Mouse (Mus musculus) heart, postnatal 4 days (tissue): Measurements from ENCODE around the gene Slc7a10. TPM values are rescaled to one million over a fixed set of nuclear protein-coding genes. Genes with fewer than 3 reads are reported as not detected.
"Not testable (repeated sequence)": the region's sequence is repeated elsewhere in the genome, so short reads cannot be mapped to it uniquely, and the experiment has no call there.

ENCODE experiments used
- DNase-seq: peaks from one replicate; pipeline ENCODE4 v3.0.0; 2021
- total RNA-seq, 2 experiments: library from RNA; stranded (reverse); gene quantifications; 2 replicates each; pipeline ENCODE4 v1.2.3; 2021

Slc7a10 gene
- total RNA-seq, 2 experiments from 2014 or later, result 0.38 to 0.45 TPM

DNA sequence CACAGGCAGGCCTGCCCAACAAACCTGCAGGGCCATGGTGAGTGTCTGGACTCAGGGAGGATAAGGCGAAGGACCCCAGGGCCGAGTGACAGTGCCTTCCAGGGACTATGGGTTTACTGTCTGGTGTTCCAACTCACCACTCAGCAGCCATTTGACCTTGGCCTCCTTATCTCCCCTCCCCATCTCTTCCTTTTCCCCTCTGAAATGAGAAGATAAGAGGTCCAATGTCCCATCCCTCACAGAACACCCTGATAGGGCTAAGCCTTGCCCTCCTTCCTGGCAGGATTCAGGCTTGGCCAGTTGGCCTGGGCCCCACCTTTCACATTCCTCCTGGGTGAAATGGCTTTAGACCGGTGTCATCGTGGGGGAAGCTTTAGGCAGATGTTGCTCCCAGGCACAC is 10.7 kb upstream of the Slc7a10 start:
- no peak for DNase-seq

DNA sequence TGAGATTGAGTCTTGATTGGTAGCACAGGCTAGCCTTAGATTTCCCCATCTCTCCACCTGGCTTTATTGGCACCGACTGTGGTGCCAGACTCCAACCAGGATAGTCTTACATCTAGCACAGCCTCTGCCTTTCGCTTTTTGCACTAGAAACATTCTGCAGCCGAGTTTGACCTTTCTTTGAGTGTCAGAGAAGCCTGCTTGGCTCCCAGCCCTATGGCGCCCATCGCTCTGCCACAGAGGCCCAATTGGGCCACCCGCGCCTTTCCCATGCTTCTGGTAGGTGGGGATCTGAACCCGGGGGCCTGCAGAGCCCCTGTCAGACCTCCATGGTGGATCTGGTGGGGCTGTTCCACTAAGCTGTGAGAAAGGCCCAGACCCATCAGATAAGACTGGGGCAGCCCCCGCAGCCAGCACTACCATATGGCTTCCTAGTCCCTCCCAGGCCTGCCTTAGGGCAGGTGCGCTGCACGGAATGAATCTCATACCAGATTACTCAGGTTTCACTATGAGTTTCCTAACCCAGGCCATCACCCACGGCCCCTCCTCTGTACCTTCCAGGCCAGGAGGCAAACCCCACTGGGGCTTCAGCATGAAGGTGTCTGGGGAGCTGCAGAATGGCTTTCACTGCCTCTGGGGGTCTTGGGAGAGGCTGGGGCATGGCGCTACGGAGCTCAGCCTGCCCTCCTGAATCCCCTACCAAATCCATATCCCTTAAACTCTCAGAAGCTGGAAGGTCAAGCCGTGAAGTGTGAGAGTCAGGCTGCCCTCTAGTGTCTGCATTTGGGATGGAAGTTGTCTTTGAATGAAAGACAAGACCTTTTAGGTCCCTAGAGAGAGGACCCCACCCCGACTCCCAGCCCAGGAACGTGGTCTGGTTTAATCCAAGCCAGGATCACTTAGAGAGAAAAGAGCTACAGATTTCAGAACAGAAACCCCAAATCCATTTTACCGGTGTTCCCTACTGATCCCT is 9.5 kb upstream of the Slc7a10 start:
- DNase-seq, result peak; percentile 61

DNA sequence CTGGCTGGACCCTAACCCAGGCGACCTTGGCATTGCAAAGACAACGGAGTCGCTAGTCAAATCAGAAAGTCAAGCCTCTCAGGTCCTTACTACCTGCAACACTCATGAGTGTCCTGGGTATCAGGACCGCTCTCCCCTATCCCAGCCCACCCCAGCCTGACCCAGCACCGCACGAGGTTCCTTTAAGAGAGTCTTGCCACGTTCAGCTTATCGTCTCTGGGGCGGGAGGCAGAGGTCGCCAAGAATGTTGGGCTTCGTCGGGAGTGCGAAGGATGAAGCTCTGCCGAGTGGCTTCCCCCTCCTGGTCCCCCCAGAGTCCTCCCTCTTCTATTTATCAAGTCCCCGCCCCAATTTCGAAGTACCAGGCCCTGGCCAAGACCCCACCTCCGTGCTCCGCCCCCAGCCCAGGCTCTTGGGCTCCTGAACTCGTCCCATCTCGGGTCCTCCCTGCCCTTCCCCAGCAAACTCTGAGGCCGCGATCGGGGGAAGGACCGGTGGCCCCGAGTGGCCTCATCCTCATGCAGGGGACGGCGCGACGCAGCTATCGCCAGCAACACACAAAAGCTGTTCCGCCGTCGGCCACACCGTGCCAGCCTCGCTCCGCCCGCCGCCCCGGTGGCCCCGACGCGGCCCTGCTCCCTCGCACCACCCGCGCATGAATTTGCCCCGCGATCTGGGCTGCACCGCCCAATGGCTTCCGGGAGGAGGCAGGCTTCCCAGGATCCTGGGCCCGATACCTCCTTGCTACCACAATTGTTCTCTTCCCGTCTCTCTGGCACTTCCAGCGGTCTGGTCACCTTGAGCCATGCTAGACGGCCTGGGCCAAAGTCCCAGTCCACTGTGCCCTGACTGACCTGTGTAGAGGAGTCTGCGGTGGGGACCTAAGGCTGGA is 1.1 kb upstream of the Slc7a10 start:
- DNase-seq, result peak; percentile 52

DNA sequence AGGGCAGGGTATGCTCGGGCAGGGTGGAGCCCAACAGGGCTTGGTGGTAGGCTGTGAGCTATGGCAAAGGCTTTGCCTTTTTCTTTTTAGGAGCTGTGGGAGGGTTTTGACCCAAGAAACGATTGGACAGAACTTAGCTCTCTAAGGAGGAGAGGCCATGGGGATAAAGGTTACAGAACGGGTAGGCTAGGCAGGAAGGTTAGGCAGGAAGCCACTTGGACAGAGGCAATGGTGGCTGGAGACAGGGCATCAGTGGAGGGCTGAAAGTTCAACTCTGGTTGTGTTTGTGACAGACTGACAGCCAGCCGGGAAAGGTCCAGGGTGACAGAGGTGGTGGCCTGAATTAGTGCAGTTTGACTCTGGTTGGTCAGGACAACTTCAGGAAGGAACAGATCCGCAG is 3.5 kb downstream of the Slc7a10 start:
- DNase-seq, result no peak

DNA sequence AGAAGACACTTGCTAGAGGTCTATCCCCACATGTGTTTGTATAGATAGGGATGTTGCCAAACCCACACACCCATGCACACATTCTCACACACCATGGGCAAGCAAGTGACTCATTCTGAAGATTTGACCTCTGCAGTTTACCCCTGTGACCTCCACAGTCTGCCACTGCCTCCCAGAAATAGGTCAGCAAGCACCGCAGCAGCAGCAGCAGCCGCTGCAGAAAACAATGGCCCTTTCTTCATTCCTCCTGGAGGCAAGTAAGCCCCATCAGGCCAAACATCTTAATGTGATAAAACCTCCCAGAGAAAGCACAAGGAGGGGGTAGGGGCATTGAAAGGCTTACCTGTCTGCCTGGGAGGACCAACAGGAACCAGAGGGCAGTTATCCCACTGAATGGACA is 5.1 kb downstream of the Slc7a10 start:
- no peak for DNase-seq

DNA sequence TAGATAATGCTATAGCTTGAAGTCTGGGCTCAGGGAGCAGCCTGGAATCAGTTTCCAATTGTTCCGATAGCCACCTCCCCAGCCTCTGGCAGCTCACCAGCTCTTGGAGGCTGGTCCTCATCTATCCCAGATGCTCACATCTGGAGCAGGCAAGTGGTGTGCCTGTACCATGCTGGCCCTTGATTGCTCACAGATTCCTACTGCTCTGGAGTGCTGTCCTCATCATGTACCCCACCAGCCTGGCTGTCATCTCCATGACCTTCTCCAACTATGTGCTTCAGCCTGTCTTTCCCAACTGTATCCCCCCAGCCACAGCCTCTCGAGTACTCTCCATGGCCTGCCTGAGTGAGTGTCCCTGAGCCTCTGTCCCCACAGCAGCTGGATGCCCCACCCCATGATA is 10.8 kb downstream of the Slc7a10 start:
- DNase-seq, result no peak

DNA sequence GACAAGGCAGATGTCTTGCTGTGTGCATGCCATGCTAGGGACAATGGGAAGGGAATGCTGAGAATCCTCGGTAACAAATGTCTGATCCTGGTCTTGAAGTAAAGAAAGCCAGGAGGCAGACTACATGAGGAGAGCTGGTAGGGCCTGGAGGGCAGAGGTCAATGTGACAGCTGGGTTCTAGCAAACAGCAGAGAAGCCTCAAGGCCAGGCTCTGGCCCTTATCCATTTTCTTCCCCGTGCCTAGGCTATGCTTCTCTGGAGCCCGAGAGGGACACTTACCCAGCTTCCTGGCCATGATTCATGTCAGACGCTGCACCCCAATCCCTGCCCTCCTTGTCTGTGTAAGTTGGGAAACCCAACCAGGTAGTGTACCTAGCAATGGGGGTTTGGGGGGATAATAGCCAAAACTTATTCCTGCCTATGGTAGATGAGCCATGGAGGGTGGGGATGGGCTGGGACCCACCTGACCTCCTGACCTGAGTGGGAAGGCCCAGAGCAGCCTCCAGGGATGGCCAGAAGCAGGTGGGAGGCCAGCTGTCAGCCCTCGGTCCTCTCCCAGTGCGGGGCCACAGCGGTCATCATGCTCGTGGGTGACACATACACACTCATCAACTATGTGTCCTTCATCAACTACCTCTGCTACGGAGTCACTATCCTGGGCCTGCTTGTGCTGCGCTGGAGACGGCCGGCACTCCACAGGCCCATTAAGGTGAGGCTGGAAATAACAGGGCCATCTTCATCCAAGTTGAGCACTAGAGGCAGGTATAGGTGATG is 13.0 kb downstream of the Slc7a10 start:
- DNase-seq, result no peak

DNA sequence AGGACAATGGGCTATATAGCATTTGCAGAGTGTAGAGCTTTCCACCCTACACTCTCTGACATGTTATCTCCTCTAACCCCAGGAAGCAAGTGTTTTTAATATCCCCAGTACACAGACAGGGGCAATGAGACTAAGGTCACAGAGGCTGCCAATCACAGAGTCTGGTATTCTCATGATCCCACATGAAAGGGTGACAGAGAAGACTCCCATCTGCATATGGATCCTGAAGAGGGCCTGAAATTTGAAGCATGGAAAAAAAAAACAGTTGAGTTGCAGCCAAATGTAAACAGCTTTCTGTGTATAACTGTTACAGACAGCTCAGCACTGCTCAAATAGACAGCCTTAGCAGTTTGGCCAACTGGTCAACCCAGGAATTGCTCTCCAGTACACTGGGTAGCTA is 13.6 kb downstream of the Slc7a10 start:
- DNase-seq, result no peak

DNA sequence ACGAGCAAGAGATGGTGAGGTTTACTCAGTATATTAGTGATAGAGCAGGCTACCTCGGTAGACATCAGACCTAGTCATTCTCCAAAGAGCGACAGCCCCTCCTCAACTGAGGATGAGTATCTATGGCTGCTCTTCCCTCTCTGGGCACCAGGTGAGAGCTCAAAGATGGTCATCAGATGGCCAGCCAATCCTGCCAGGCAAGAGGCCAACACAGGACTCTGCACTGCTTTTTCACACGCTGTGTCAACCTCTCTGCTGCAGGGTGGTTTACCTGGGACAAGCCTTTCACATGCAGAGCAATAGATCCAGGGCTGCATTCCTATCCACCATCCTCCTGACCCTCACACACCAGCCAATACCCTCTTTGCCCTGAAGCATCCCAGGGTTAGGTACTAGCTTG is 25.6 kb downstream of the Slc7a10 start:
- no peak for DNase-seq

DNA sequence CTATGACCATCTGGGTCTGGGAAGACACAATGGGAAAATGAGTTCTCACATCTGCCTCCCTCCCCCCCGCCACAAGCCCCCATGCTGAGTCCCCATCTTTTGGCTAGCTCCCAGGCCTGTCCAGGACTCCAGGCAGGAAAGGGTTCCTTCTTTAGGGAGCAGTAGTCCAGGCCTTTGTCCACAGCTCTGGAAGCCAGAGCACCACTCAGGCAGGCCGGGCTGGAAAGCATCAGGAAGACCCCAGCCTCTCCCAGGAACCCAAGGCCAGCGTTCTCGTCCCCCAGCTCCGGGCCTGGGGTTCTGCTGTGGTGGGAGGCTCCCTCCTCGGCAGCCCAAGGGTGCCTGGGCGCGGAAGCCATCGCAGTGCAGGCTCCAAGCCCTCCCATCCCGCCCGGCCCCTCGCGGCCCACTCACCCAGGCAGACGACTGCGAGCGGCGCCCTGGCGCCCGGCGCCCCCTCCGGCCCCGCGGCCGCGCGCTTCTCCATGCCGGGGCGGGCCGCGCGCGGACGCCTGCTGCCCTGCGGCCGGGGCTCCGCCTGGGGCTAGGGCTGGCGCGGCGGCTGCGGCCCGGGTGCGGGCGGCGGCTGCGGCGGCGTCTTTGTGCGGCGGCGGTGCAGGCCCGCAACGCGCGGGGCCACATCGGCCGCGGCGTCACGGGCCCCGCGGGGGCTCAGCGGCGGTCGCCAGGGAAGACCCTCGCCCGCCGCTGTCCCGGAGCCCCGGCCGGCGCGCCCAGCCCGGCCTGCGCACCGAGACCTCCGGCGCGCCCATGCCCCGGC is 28.4 kb downstream of the Slc7a10 start:
- DNase-seq, result no peak

DNA sequence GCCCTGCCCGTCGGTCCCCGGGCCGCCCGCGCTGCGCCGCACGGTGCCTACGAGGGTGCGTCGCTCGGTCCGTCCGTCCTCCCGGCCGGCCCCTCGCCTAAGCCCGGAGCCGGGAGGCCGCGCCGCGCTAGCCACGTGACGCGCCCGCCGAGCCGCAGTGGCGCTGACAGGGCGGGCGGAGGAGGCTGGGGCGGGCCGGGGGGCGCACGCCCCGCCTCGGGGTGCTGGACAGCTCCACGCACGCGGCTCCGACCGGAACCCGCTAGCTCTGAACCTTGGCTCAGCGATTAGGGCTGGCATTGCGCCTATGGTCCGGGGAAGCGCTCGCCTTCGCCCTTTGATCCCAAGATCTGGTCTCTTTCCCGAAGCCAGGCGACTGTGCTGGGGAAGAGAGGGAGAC is 29.0 kb downstream of the Slc7a10 start, which contains the start of gene Lrp3:
Gene Lrp3, minus strand, starts transcription at position 274 of the 400 bp plus-strand sequence.
- DNase-seq, result peak; percentile 81

DNA sequence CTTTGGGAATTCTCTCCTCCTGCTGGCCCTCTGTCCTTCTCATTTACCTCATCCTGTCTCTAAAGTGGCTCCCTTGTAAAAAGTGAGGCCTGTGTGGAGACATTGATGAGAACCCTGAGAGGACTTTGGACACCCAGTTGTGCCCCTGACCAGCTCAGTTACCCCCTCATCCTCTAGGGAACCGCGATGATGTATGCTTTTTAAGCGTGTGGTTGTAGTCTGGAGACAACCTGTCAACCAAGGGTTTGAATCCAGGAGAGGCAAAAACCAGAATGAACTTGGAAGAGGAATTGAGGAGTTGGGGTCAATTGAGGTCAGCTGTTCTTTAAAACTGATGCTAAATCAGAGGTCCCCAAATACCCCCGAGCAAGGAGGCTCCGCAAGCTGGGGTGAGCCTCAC is 29.5 kb downstream of the Slc7a10 start:
- no peak for DNase-seq

DNA sequence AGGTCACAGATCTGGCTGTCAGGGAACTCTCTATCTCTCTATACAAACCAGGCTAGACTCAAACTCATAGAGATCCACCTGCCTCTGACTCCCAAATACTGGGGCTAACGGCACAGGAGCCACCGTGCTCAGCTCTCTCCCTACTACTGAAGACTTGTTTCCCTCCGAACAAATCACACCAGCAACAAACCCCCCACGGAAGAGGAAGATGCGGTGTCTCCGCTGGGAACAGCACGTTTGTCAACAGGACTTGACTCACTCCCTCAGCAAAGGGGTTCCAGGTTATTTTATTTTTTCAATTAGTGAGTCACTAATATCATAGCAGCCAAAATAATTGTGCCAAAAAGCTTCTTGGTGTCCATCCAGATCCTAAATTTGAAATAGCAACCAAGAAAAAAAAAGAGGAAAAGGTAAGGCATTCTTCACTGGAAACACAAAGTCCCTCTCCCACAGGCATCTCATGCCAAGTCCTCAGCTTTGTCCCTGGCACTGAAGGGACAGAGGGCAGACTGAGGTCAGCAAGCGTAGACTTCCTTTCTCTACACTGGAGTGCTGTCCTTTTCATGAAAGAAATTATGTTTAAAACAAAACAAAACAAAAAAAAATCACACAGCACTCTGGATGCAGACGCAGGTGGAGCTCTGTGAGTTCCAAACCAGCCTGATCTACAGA is 34.6 kb downstream of the Slc7a10 start:
- DNase-seq, result no peak

DNA sequence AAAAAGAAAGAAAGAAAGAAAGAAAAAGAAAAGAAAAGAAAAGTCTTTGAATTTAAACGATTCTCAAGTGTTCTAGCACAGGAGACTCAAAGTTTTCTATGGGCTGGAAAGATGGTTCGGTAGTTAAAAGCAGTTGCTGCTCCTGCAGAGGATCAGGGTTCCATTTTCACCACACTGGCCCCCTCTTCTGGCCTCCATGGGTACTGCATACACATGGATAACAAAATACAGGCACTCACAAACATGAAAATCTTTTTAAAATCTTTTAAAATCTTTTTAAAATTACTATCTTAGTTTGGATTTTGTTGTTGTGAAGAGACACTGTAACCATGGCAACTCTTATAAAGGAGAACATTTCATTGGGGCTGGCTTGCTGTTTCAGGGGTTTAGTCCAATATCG is 44.1 kb downstream of the Slc7a10 start:
- no peak for DNase-seq

DNA sequence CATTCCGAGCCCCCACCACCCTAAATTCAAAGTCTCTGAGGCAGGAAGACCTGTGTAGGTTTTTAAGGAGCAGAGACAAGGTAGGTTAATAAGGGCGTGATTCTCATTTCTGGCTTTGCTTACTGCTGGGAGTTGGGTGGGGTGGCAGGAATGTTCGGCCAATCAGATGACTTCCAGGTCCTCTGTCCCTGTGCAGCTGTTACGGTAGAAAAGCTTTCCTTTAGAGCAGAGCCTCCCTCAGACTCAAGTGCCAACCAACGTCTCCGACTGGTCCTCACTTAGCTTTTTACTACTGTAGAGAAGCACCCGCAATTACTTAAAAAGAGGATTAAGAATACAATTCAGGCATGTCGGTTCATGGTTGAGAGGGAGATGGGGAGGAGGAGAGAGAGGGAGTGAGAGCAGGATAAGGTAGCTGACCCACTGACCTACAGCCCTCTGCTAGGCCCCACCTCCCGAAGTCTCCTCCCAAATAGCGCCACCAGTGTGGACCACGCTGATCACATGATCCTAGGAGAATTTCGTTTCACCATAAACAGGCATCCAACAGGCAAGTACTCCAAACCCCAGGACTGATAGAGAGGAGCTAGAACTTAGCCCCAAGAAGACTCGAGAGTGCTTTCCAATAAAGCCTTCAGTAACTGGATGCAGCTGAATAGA is 46.7 kb downstream of the Slc7a10 start:
- no peak for DNase-seq

DNA sequence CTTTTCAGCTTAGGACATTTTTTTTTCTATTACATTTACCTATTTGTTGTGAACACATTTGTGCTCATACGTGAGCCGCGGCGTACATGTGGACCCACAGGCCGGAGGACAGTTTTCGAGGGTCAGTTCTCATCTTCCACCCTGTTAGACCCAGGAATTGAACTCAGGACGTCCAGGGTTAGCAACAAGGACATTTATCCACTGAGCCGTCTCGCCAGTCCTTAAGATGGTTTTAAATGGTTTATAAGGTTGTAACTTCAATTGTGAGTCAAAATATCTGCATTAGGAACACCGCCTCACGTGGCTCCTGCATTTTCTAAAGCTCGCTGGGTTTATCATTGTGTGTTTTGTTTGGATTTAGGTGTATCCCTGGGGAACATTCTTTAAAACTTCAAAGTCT is 47.7 kb downstream of the Slc7a10 start:
- DNase-seq, result no peak

DNA sequence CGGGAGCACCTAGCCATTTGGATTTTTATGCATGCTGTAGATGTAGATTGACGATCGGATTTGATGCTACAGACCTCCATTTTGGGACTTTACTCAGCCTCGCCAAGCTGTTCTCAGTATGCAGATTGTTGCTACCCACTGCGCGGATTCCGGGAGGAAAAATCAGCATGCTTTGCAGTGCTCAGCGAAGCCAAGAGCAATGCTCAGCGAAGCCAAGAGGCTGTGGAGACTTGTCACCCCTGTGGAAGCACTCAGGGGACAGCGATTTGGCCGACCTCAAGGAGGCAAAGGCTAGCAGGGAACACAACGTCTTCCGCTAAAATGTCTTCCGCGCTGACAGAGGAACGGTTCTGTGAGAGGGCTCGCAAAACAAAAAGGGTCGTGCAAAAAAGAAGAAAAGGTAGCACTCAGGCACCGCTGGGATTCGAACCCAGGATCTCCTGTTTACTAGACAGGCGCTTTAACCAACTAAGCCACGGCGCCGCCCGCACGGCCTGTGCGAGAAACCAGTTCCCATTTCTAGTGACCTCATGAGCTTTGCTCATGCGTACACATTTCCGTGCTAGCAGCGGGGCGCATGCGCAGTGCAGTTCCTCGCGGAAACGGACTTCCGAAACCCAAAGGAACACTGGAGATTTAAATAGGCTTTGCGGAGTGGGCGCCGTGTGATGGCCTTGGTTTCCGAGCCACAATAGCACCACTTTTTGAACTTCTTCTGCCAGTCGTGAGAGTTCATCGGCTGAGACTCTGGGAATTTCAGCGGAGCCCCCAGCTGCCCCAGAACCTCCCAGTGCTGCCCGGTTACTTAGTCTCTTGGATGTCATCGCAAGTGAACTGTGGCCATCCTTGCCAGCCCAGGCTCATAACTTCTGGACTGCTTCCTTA is 48.4 kb downstream of the Slc7a10 start:
- DNase-seq, result peak; percentile 99

DNA sequence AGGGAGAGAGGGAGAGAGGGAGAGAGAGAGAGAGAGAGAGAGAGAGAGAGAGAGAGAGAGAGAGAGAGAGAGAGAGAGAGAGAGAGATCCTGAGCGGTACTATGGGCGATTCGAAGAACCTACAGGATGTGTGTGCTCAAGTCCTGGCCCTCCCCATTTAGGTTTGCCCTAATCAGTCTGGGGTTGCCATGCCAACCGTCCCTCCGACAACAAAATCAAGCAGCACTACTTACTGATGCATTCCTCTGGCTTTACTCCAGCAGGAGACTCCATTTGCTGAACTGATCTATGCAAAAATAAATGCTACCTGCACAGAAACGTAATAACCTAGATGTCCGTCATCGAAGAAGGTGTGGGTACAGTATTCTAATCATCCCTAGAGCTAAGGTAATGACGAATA is 49.1 kb downstream of the Slc7a10 start:
- peak; percentile 75 for DNase-seq

DNA sequence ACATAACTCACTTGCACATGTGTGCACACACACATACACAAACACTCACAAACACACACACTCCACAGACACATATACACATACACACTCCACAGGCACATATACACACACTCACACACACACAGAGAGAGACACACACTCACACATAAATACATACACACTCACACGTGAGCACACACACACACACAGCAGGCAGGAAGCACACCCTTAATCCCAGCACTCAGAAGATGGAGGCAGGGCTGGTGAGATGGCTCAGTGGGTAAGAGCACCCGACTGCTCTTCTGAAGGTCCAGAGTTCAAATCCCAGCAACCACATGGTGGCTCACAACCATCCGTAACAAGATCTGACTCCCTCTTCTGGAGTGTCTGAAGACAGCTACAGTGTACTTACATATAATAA is 51.8 kb downstream of the Slc7a10 start:
- not testable (repeated sequence) for DNase-seq
